Mouse (Mus musculus): ENCODE measurements around the gene Hnf1a.

Gene Hnf1a

GRCm38 (mm10) chr5:114979250-114980121, 8.6 kb upstream of the Hnf1a start:
- in situ Hi-C loops (cut with MboI, MseI) = loop anchor here (5.0 to 10.0 kb wide), 3 partner anchors 53 to 125 kb away; no protein-coding TSS in a partner anchor

GRCm38 (mm10) chr5:114978888-114979249, 8.0 kb upstream of the Hnf1a start:
- in situ Hi-C loops (cut with MboI, MseI) = loop anchor here (5.0 kb wide), 2 partner anchors 53 to 98 kb away; no protein-coding TSS in a partner anchor

DNA sequence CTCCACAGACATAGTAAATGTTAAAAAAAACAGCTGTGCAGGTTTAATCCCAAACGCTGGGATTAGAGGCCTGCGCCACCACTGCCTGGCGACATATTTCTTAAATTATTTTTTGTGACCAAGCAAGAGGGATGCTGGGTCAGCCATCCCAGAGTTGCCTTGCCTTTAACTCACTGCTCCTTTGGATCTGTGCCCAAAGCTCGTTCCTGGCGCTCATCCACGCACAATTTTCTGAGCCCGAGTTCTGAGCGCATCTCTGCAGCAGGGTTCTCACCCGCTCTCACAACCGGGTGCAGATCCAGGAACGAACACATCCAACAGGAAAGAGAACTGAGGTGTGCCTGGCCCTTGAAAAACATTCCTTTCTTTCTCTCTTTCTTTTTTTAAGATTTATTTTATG, 7.6 kb upstream of the Hnf1a start:
- in situ Hi-C loops (cut with MboI, MseI) = loop anchor here (5.0 kb wide), 2 partner anchors 54 to 99 kb away; no protein-coding TSS in a partner anchor

DNA sequence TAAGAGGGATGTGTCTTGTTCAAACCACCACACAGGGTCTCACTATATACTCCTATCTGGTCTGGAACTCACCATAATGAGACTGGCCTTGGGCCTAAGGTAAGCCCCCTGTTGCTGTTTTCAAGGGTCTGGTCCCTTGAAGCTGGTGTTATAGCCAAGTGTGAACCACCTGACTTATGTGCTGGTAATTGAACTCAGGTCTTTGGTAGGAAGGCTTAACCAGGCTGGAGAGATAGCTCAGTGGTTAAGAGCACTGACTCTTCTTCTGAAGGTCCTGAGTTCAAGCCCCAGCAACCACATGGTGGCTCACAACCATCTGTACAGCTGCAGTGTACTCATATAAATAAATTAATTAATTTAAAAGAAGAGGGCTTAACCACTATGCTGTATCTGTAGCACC, 6.0 kb upstream of the Hnf1a start:
- in situ Hi-C loops (cut with MboI, MseI) = loop anchor here (5.0 kb wide), 2 partner anchors 55 to 100 kb away; no protein-coding TSS in a partner anchor

DNA sequence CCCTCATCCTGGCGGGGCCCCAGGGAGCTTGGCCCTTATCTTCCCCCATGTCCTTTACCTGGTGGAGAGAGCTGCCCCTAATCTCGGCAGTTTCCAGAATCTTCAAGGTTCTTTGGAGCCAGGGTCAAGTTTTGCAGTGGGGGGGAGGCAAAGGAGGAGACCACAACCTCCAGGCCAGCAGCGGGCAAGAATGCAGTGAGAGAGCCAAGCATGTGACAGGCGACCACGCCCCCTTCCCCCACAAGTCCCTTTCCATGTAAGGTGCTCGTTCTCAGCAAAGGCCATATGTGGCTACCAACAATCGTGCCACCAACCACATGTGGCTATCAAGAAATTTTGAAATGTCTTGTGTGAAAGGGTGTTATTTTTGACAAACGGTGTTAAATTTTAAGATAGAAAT, 2.2 kb upstream of the Hnf1a start:
- in situ Hi-C loops (cut with MboI, MseI) = no loop called here

DNA sequence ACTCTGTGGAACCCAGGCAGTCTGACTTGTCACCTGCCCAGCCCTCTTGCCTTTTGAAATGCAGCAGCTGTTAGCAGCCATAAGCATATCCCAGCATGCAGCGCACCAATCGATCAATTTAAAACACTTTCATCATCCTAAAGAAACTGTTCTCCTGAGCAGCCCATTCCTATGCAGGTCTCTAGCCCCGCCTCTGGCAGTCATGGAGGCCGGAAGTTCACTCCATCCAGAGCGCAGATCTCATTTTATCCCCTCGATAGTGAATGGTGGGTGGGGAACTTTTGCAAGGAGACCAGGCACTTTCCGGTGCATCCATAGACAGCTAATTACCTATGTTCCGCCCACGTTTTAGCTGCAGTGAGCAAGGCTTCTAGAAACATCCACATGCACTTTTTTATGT, 1.3 kb upstream of the Hnf1a start:
- in situ Hi-C loops (cut with MboI, MseI) = no loop called here

- in situ Hi-C loops (cut with MboI, MseI) = no loop called here
Measured at GRCm38 (mm10) chr5:114969609-114970215, 1.2 kb downstream of the Hnf1a start.

DNA sequence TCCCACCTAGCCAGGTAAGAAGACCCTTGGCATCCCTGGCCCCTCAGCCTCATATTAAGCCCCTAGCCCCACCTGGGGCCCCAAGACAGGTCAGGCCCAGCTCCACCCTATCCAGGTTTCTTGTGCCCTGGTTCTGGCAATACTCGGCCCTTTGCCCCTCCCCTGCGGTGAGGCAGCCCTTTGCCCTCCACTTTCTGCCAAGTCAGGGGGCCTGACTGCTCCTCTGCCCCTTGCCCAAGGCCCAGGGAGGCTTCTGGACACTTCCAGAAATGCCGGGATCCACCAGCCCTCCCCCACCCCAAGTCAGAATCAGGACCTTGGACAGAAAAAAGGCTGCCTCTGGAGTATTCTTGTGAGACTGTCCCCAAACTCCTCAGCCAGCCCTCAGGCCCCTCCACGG, 1.8 kb downstream of the Hnf1a start:
- in situ Hi-C loops (cut with MboI, MseI) = no loop called here

- in situ Hi-C loops (cut with MboI, MseI) = no loop called here
Measured at GRCm38 (mm10) chr5:114968651-114969050, 2.2 kb downstream of the Hnf1a start.

- in situ Hi-C loops (cut with MboI, MseI) = no loop called here
Measured at GRCm38 (mm10) chr5:114967523-114968268, 3.2 kb downstream of the Hnf1a start.

DNA sequence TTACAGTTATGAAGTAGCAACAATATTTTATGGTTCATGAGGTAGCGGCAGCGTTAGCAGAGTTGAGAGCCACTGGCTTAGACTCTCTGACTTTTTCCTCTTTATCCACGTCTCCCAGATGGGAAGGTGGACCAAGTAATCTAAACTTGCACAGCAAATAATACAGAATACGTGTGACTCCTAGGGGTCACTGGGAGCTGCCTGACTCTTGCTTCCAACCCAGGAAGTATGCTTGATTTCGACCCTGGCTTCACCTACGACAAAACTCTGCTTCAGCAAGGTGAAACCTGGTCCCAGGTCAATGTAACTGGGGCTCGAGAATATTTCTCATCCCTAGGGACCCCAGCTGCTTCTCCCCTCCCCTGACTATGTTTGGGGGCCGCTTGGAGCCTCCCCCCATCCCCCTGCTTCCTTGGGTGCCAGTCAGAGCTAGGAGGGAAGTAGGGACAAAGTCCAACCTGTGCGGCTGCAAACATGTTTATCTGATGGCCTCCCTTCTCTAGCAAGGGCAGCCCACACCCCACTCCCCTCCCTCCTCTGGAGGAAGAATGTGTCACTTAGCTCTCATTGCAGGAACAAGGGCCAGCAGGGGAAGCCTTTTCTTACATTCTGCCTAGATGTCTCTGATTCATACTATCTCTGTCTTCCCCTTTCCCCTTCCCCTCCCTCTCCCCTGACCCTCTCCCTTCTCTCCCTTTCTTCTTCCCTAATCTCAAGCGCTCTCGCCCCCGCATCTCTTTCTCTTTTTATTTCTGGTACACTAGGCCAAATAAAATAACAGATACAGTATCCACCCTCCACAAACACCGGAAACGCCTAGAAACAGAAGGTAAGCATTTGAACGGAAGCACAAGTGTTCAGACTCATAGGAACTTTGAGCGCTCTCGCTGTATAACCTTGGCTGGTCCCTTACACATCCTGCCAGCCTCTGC, 5.7 kb downstream of the Hnf1a start:
- in situ Hi-C loops (cut with MboI, MseI) = no loop called here

- in situ Hi-C loops (cut with MboI, MseI) = no loop called here
Measured at GRCm38 (mm10) chr5:114964315-114964966, 6.5 kb downstream of the Hnf1a start.

GRCm38 (mm10) chr5:114961590-114962360, 9.1 kb downstream of the Hnf1a start:
- in situ Hi-C loops (cut with MboI, MseI) = no loop called here

- in situ Hi-C loops (cut with MboI, MseI) = no loop called here
Measured at GRCm38 (mm10) chr5:114958069-114958468, 12.8 kb downstream of the Hnf1a start.

- in situ Hi-C loops (cut with MboI, MseI) = no loop called here
Measured at GRCm38 (mm10) chr5:114953326-114953725, 17.6 kb downstream of the Hnf1a start.

DNA sequence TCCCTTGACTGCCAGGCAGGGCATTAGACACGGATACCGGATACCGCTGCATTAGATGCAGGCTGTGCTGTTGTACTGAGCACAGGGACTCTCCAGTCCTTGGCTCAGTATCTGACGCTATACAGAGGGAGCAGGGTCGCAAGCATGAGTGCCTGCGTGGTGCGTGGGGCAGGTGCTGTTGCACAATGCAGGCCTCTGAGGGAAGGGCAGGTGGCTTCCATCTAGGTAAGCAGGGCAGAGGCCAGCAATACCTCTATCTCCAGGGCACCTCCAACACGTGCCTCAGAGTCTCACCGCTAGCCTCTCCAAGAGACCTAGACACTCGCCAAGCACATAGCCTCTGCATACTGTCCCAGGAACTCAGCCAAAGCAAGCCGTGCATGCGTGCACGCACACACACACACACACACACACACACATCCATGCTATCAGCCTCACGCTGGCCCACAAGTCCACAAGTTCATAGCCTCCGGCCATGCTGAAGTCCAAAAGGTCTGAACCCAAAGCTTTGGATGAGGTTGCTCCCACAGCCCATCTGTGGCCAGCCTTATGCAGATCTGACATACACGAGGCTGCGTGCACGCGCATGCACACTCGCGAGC, 19.5 kb downstream of the Hnf1a start:
- in situ Hi-C loops (cut with MboI, MseI) = no loop called here

GRCm38 (mm10) chr5:114950669-114951068, 20.2 kb downstream of the Hnf1a start:
- in situ Hi-C loops (cut with MboI, MseI) = no loop called here

- in situ Hi-C loops (cut with MboI, MseI) = no loop called here
Measured at GRCm38 (mm10) chr5:114949812-114950211, 21.1 kb downstream of the Hnf1a start.

DNA sequence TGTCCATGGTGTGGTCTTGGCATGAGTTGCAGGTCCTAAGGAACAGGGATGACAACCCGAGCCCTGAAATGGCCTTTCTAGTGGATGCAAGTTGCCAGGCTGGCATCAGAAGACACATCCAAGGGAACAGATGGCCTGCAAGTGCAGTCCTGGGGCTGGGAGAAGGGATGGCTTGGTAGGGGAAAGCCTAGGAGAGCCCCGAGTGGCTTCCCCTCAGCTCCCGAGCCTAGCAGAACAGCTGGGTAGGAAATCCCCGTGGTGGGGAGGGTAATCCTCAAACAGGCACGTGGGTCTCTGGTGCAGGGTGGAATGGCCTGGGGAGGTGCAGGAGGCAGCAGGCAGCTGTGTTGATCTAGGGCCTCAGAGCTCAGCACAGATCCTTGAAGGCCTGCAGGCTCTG, 21.6 kb downstream of the Hnf1a start:
- in situ Hi-C loops (cut with MboI, MseI) = no loop called here

Data from T-helper 1 cell (primary cell).